Mouse (Mus musculus) liver, embryonic 14.5 days (tissue): ENCODE data around the gene Gfod2.

Source experiments
- CTCF ChIP-seq: IDR thresholded peaks from 2 replicates; pipeline ENCODE4 v1.5.1; 2016; ENCODE audit warnings: antibody characterized with exemption, low read depth, control low read depth
- EP300 ChIP-seq: IDR thresholded peaks from 2 replicates; pipeline ENCODE4 v1.6.1; 2016; ENCODE audit warnings: antibody characterized with exemption, low read depth

DNA sequence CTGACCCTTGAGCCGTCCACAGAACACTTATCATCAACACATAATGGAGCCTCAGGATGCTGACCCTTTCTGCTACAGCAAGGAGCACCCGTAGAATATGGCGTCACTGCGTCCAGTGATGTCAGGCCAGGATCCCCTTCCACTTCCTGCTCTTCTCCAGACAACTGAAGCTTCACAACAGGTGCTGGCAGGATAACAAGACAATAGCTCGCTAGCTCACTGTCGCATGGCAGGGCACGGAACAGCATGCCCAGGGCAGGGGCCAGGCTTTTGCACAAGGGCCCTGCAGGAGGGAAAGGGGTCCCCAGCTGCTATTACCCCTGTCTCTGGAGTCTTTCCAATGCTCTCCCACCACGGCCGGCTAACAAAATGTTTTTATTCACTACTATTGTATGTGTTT, 35.6 kb downstream of the Gfod2 start:
- TF ChIP-seq EP300 (no peak), CTCF (no peak)
